Mouse (Mus musculus) lung, postnatal 10 days (tissue): ENCODE measurements at regions not wholly inside any gene's neighbourhood (a gene's known extent, or its start where the extent isn't known, plus 50 kb on each side); places are given as distances from the start of the nearest gene placed in this dataset.
"Not testable (repeated sequence)": the region's sequence is repeated elsewhere in the genome, so short reads cannot be mapped to it uniquely, and the experiment has no call there.

Experiments used
- DNase-seq: peaks from one replicate; pipeline ENCODE4 v3.0.0; 2021

DNA sequence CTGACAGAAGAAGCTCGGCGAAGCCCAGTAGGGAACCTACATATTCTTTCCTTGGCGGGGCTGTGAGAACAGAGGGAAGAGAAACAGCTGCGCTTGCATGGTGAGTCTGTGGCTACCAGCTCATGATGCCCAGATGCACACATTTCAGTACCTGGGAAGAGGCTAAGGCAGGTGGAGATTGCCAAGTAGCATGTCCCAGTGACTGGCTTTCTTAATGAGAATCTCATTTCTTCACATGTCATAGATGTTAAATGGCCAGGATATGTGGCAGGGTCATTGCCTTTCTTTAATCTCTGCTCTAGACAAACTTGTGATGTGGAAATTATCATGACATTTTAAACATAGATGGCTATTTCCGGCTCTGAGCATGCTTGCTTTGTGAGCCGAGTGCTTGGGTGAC is 109.5 kb upstream of the Tns3 start:
- DNase-seq: no peak

DNA sequence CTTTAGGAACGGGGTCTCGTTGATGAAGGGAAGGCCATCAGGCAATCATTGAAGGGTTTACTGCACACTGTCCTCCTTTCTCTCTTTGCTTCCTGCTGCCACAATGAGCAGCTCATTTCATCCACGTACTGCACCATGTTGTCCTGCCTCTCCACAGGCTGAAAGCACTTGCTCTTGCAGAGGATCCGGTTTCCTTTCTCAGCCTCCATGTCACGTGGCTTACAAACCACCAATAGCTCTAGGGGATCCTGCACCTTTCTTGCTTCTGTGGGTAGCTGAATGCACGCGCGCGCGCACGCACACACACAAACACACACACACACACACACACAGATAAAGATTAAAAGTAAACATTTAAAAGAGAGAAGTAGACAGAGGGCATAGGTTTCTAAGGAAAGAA is 108.9 kb upstream of the Tns3 start:
- no peak for DNase-seq

DNA sequence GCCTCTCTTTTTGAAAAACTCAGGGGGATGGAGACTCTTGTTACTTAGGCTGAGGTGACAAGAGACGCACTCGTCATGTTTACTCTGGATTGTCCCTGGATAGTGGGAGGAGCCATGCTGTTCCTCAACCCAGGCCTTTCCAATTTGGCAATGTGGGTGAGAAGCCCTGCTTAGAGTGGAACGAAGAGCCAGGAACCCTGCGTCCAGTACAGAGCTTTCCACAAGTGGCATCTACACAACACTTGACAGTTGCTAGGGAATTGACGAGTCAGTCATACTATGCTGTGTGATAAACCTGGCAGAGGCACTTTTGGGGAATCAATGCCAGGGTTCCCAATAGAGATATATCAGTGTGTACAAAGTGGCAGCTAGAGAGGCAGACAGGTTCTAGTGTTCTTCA is 108.2 kb upstream of the Tns3 start:
- DNase-seq: peak; percentile 14

DNA sequence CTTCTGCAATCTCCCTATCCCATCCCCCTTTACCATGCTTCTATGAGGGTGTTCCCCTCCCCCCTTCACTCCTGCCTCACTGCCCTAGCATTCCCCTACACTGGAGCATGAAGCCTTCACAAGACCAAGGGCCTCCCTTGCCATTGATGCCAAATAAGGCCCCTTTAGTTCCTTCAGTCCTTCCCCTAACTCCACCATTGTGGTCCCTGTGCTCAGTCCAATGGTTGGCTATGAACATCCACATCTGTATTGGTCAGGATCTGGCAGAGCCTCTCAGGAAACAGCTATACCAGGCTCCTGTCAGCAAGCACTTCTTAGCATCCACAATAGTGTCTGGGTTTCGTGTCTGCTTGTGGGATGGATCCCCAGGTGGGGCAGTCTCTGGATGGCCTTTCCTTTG is 104.4 kb upstream of the Tns3 start:
- DNase-seq: not testable (repeated sequence)

DNA sequence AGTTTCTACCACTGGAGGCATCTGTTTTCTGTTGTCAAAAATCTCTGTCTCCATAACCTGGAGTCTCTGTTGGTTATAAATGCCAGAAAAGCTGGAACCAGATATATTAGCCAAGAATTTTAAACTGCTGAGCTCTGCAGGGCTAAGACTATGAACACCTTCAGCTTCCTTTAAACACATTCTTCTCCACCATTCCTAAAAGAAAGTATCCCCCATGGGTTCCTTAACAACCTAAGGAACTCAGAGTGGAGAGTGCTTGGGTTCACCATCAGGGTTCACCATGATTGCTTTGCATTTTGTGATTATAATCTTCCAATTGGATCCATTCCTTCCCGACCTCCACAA is 101.2 kb upstream of the Tns3 start:
- no peak for DNase-seq

DNA sequence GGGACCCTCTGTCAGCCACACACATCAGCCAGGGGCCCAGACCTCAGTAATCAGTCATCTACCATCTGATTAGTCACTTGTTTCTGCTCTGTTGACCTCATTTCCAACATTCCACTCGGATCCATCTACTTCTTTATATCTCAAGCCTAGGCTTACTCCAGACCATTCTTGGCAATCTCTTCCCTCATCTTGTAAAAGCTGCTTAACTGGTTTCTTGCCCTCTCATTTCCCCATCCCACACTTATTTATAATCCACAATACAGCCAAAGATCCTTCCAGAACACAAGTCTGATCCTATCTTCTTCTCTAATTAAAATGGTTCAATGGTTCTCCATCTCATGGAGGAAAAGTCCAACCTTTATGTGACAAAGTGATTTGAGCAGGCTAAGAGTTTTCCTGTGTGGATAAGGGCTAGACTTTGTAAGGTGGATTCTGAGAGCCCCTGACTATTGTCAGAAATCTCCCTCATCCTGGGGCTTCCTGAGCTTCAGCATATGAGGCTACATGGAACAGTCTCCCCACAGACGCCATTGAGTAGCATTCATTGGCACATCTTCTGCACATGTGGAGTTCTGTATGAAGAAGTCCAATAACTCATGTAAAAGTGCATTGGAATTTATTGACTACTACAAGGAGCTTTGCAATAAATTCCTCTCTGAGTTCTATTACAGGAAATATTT is 100.7 kb upstream of the Tns3 start:
- no peak for DNase-seq

DNA sequence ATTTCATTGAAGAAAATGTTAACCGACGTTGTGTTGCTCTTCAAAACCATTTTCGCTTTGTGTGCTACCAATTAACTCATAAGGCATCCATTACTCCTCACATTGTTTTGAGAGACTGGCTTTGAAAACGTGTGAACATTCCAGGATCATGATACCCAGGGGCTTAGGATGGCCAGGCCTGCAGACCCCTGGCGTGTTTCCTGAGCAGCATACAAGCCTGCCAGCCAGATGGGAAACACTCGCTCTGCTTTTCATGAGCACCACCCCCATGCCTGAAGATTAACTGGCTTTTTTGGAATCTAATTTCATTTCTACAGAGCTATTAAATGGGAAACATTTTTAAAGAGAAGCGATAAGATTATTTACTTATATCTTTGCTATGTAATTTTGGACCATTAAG is 99.1 kb upstream of the Tns3 start:
- no peak for DNase-seq

DNA sequence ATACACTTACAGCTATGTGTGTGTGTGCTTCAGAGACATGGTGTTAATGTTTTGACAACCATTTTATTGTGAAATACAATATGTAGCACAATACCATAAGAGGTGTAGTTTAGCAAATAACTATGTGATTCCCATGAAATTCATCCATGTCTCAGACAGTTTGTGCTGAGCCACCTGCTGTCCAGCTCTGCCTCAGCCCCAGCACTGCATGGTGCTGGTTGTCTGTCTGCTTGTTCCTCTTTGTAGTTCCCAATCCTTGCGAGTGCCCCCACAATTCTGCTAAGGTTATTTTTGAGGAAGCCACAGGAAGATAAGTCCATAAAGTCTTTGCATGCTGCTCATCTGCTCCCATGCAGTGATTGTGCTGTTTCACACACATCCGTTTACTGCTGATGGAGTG is 97.8 kb upstream of the Tns3 start:
- no peak for DNase-seq

DNA sequence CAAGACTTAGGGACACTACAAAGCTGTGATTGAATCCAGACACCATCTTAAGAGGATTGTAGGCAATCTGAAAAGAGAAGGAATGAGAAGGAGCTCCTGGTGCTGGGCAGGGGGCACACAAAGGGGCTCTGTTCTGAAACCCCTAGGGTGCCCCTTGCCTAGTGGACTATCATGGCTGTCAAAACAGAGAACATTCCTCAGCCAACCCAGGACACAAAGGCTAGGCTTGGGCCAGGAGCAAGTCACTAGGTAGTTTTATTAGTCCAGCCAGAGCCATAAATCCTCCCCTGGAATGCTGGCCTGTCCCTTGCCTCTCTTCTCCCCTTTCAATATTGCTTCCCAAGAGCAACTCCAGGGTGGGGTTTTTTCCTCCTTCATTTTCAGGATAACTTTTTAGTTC is 97.3 kb upstream of the Tns3 start:
- no peak for DNase-seq

DNA sequence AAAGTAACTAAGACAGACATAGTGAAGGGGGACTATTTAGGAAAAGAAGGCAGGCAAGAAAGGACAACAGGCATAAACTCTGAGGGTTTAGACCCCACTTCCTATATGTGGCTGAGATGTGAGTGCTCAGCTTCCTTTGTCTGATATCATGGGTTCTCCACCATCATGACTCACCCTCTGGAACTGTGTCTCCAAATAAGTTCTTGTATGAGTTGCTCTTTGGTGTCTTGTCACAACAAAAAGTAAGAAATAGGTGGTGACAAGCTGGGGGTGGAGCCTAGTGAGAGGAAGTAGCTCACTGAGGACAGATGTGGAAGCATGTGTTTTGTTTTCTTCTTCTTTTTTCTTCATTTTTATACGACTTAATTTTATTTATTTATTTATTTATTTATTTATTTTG is 95.5 kb upstream of the Tns3 start:
- no peak for DNase-seq

DNA sequence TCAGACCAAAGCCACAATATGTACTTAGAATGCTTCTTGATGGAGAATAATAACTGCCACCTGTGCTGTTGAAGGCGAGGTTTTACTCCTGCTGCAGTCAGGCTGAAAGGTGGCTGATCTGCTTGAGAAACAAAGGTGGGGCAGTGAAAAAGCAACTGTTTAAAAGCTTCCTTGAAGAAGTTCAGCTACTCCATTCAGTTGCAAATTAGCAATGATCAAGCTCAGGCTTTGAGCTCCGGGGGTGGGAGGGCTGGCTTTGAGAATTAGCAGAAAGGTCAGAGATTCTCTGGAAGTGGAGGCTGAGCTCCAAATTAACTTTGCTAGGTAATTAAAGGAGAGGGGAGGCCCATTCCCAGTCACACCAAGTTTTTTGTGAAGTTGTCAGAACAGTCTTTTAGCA is 90.2 kb upstream of the Tns3 start:
- not testable (repeated sequence) for DNase-seq

DNA sequence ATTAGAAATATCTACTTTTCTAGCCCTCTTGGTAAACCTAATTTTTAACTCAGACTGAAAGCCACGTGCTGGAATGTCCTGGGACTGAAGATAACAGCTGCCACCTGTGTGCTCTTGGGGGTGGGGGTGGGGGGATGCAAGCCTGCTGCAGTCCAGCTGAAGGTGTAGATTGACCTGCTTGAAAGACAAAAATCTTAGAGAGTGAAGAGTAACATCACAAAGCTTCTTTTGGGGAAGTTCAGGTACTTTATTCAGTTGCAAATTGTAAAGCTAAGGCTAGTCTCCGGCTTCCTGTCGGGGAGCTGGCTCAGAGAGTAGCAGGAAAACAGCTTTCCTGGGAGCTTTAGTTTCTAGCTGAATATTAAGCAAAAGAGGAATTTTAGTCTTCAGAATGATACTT is 71.4 kb upstream of the Tns3 start:
- not testable (repeated sequence) for DNase-seq

DNA sequence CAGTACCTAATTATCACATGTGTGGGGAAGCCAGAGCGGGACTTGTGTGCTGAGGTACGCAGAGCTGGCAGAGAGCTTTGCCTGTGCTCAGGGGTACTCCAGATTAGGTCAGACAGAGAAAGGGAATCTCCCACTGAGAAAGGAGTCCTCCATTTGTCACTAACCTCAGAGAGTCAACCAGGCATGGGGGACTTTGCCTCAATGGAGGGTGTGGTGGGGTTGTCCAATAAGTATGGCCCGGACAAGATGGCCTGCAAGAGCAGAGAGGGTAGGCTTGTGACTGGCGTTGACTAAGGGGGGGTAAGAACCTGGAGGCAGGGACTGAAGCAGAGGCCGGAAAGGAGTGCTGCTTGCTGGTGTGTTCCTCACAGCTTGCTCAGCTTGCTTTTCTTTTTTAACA is 62.7 kb upstream of the Tns3 start:
- no peak for DNase-seq

DNA sequence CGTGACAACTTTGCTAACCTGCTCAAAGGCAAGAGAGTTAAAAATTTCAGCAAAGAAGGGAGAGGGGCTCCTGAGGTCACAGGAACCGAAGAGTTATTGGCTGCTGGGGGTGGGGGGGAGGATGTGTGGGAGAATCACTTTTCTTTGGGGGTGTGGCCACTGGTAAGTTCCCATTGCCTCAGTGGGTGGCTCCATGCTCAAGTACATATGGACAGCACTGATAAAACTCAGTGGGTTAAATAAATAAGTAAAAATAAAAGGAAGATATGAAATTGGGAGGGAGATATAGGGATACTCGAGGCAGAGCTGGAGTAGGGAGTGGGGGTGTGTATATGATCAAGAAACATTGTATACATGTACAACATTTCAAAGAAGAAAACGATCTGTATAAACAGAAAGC is 61.2 kb upstream of the Tns3 start:
- DNase-seq: no peak

DNA sequence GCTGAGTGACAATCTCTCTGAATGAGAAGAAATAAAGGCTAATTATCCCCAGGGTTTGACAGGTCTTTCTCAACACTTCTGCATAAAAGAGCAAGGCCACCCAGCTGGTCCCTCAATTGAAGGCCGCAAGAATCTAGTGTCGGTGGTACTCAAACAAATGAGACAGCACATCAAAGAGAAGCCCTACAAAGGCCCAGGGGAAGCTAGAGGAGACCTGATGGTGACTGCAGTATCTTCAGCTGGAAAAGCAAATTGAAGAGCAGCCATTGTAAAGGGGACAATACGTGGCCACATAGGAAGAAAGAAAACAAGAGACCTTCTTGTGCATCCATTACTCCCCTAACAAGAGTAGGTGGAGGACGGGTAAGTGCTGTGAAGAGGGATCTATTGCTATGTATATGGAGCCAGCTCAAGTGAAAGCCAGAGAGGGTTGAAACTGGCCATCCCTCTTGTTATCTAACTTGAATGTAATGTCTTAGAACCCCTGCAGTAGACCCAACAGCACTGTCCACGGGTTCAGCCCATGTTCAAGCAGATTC is 58.8 kb upstream of the Tns3 start:
- no peak for DNase-seq

DNA sequence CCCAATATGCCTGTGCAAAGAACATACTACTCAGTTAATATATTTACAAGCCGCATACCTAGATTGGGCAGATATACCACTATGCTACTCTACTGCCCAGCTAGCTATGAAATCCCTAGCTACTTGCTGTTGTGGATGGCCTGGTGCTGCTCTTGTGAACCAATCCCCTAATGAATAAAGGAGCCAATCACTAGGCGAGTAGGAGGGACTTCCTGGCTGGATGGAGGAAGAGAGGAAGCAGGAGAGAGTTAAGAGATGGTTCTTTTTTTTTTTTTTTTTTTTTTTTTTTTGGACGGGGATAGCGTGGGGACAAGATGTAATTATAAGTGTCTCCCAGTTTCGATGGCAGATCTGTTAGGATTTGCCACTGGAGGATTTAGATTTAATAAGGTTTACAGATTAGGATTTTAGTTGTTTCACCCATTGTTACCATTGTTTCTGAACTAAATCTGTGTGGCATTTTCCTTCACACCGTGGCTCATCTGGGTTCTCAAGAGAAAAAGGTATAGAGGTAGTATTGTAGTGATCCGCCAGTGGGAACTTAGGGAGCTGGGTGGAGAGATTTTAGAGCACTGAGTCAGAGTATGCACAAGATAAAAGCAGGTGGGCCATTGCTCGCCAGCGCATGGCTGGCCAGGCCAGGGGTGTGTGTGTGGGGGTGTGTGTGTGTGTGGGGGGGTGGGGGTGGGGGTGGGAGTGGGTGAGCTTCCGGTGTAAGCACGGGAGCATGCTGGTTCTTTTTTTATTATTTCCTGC is 55.1 kb upstream of the Tns3 start:
- no peak for DNase-seq

DNA sequence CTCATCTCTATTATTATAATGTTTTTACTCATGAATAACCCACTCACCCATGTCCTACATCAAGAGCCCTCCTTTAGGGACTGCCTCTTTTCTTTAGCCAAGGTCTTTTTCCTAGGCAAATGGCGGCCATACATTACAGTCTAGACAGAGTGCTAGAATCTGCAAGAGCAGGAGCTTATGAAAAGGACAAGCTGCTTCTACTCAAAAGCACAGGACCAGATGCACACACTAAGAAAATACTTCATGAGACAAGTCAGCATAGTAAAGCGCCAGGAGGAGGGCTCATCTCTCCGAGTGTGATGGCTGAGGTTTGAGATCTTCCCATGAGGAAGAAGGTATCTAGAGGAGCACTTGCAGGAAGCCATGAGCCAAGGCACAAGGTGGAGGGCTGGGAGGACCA is 53.4 kb upstream of the Tns3 start:
- no peak for DNase-seq

DNA sequence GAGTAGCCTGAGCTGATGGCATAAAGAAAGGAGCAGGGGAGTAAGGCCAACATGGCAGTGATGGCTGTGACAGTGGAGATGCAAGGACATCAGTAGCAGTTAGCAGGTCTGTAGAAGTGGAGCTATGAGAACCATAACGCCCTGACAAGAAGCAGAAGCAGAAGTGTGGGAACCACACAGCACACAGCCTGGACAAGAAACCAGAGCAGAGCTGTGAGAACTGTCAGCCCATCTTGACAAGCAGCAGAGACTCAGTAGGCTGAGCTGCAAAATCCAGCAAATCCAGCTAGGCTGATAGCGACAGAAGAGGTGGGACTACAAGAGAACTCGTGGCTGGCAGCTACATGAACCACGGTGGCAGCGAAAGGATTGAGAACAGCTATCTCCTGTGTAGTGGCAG is 52.5 kb upstream of the Tns3 start:
- no peak for DNase-seq

DNA sequence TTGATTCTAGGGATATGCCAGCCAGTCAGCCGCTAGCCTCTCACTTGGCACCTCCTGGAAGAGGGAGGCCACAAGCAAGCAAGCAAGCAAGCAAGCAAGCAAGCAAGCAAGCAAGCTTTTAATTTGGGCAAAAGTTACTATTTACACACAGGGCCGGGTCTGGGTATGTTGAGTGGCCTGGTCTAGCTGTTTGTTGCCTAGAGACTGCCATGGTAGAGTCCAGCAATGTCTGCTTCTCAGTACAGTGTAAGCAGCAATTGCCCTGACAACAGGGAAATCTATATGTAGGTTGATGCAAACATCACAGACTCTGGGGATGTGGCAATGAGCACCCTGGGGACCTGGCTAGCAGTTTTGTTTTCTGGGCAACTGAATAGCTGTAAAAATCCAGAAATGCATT is 51.4 kb upstream of the Tns3 start:
- no peak for DNase-seq
